Mouse (Mus musculus) kidney, postnatal 36 days (tissue): ENCODE data around the gene AC141477.1.

Experiments
- DNase-seq, 2 experiments: peaks; one replicate each; pipeline ENCODE4 v3.0.0; 2021 to 2022; ENCODE audit warnings: mixed read lengths in 2 of 2

Gene AC141477.1

DNA sequence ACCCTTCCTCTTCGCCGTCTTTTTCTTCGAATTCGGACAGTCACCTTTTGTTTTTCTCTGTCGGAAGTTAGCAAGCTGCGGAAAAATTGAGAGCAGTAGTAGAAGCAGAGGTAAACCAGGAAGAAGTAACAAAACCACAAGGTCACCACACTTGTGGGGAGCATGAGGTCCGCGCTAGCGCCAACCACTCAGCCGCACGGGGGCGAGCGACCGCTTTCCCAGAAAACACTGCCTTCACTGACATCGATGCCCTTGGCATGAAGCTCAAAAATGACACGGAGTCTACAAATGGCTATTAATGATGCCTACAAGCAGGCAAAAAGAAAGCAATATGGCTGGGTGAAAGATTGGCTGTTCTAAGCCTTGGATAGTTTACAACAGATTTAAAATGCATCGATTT is at the start of gene AC141477.1:
Gene AC141477.1, minus strand, starts transcription at position 164 of the 400 bp plus-strand sequence.
- no peak for DNase-seq

GRCm38 (mm10) chr10:76489205-76489604 is 49.0 kb upstream of the AC141477.1 start:
- DNase-seq, result no peak

GRCm38 (mm10) chr10:76488265-76488664 is 48.0 kb upstream of the AC141477.1 start:
- no peak for DNase-seq

DNA sequence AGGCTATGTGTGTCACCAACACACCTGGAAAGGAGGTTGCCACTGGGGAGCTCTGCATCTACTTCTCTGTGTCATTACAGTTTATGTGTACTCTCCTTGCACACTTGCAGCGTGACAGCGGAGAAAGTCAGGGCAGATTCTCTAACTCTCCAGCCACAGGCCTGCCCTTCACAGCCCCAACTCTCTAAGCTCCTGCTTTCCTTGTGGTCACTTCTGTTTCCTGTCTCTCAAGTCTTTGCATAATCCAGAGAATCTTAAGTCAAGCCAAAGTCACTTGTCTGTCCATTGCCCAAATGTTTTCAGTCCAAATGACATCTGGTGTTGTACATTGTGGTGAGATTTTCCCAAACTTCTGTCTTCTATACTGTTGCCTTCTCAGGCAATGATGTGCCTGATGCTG is 46.1 kb upstream of the AC141477.1 start:
- no peak for DNase-seq

GRCm38 (mm10) chr10:76481480-76481879 is 41.2 kb upstream of the AC141477.1 start:
- DNase-seq, result no peak

GRCm38 (mm10) chr10:76480851-76481250 is 40.6 kb upstream of the AC141477.1 start:
- no peak for DNase-seq

- no peak for DNase-seq
Observed at GRCm38 (mm10) chr10:76473759-76474158, 33.5 kb upstream of the AC141477.1 start.

- DNase-seq, result peak; percentile 85 to 91
Observed at GRCm38 (mm10) chr10:76468203-76469162, 28.2 kb upstream of the AC141477.1 start, which contains the start of the genes Mcm3ap and Ybey. Gene Mcm3ap (plus strand): TSS chr10:76468927. Gene Ybey (minus strand): TSS chr10:76469114.

- no peak for DNase-seq
Observed at GRCm38 (mm10) chr10:76462721-76463120, 22.5 kb upstream of the AC141477.1 start.

DNA sequence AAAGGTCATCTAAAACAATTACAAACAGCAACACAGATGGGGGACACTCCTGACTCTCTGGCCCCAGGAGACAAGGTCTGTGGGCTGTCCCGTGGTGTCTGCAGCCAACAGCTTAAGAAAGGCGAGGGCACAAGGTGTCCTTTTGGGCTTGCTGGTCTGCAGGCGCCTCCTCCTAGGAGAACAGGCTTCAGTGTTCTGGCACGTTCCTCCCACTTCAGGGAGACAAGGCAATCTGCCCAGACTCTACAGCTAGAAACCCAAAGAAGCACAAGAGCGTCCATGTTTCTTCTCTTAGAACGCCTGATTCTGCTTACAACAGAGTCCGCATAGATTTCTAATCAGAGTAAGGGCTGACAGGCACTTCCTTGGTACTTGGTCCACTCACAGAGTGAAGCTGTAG is 22.1 kb upstream of the AC141477.1 start:
- DNase-seq, result no peak

DNA sequence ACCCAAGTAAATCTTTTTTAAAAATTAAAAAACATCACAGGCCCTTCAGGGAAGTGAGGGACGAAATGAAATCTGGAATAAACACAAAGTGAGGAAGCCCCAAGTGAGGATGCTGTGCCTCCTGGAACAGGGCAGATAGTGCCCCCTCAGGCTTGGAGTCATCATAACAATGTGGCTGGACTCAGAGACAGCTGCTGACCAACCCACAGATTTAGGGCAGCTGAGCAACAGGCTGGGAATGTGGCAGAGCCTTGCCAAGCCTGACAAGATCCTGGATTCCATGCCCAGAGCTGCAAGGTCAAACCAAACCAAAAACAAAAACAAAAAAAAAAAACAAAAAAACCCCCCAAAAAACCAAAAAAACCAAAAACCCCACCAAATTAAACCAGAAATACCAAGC is 21.0 kb upstream of the AC141477.1 start:
- no peak for DNase-seq

GRCm38 (mm10) chr10:76455289-76455688 is 15.0 kb upstream of the AC141477.1 start:
- DNase-seq, result peak; percentile 44 to 79

DNA sequence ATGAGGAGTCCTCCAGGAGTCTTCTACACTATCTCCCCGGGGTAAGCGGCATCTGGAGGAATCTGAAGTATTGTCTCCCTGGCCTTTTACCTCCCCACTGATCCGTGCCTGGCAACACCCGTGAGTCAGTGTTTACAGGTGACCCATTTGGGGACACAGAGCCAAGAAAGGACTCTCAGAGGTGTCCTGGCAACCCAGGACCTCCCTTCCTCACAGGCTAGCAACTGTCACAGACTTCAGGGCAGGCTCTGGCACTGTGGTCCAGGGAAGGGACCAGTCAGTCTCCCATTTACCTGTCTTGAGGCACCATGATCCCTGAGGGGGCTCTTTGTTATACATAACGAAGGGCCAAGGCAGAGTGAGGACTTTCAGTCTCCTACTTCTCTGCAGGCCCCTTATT is 8.6 kb upstream of the AC141477.1 start, which contains the start of gene 2610028H24Rik:
Gene 2610028H24Rik, plus strand, starts transcription at position 231 of the 400 bp plus-strand sequence.
- no peak for DNase-seq

DNA sequence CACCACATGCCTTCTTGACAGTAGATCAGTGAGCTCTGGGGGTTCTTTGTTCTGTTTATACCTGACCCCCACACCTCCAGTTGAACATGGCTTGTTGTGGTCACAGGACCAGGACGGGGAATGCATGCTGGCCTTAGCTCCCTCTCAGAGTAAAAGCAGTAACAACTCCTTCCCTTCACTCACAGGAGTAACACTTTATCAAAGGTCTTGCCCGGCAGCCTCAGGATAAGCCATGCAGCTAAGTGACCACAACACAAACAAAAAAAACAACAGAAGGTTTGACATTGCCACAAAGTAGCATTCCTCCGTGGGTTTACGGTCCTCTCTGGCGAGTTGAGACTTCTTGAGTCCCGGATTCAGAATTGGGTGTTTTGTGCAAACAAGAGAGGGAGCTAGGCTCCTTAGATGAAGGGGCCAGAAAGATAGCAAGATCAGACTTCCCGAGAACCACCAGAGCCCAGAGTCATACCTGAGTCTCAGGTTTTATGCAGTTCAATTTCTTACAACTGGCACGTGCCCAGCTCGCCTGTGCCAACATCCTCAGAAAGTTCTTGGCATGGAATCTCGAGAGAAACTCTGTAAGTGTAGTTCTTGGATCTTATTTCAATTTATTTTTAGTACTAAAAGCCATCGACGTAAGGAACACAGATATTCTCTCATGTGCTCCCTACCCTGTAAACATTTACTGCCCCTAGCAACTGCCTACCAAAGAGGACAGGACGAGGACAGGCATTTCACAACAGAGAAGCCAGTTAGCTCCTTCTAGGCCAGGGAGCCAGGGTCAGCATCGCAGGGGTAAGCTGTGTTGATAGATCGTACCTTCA is 7.4 kb upstream of the AC141477.1 start:
- no peak for DNase-seq

DNA sequence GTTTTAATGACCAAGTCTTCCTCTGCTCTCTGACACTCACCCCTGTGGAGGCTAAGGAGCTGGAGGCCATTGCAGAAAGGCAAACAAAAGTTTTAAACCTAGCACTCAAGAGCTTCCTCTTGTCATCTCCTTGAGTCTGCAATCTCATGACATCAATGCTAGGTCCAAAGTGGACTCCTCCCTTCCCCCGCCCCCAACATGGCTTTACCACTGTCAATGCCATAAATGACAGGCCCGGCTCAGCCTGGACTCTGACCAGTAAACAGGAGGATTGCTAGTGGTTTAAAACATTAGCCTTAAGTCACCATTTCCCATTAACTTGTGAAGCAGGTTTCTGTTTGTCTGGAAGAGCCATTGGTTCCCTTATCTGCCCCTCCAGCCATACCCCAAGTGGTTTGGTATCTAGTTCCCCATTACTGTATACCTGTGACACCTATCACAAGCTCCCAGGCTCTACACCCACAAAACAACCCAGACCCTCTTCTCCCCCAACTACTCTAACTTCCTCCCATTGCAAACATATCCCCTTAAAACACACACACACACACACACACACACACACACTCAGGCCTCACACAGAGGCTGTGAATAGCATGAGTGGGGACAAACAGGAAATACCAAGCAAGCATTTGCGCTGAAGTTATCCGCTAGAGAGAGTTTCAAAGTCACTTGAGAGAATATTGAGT is 5.9 kb upstream of the AC141477.1 start:
- peak; percentile 39 to 54 for DNase-seq

DNA sequence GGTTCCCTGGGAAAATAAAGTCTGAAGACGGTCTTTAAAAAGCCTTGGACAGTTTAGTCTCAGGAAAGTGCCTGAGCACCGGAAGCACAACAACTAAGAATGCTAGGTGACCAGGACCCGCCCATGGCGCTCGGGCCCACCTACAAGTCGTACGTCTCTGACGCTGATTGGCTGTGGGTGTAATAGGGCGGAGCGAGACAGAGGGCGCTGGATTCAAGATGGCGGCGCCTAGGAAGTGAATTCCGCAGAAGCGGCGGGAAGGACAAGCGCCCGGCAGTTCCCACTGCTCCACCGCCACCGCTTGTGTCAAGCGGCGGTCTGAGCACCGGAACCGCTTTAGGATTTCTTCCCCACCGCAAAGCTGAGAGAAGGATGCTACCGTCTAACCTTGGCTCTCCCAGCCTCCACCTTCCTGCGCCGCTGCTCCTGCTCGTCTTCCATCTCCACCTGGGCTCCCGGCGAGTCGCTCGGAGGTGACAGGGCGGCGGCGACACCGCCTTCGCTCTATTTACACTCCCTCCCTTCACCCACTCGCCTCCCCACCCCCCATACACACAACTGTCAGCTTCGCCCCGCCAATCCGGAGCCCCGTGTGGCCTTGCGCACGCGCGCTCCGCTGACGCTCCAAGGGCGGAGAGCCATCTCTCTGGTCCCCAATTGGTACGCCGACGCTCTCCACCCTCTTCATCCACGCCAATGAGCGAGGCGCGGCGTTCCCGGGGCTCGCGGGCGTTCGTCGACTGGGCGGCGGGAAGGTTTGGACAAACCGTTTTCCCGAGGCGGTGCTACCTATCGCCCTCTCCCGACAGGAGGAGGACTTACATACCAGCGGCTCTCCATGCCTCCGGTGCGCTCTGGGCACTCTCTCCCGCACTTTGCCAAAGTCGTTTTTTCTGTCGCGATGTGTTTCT is 2.2 kb upstream of the AC141477.1 start, which contains the start of gene Pcnt:
Gene Pcnt, minus strand, starts transcription at position 609 of the 911 bp plus-strand sequence.
- peak; percentile 97 to 98 for DNase-seq

GRCm38 (mm10) chr10:76439107-76439890 is 945 bp downstream of the AC141477.1 start:
- no peak for DNase-seq

- no peak for DNase-seq
Observed at GRCm38 (mm10) chr10:76433925-76434324, 6.3 kb downstream of the AC141477.1 start.

DNA sequence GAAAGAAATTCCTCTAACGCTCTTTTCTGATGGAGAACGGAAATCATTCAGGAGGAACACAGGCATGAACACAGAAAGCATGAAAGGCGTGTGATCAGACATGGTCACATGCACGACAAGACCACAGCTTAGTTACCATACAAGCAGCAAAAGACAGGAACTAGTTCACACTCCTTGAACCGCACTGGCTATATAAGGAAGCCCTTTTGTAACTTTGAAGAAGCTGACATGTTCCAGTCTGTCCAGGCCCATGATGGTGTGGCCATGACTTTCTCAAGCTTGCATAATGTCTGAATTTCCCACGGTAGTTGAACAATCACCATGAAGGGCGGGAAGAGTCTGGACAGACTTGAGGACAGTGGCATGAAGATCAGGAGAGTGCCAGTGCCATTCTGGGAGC is 14.6 kb downstream of the AC141477.1 start:
- no peak for DNase-seq

- peak; percentile 37 to 68 for DNase-seq
Observed at GRCm38 (mm10) chr10:76416811-76417210, 23.4 kb downstream of the AC141477.1 start.

GRCm38 (mm10) chr10:76408520-76408919 is 31.7 kb downstream of the AC141477.1 start:
- DNase-seq, result no peak
